31 mouse cellular contexts compared by ENCODE assay signal in the genomic region with DNA sequence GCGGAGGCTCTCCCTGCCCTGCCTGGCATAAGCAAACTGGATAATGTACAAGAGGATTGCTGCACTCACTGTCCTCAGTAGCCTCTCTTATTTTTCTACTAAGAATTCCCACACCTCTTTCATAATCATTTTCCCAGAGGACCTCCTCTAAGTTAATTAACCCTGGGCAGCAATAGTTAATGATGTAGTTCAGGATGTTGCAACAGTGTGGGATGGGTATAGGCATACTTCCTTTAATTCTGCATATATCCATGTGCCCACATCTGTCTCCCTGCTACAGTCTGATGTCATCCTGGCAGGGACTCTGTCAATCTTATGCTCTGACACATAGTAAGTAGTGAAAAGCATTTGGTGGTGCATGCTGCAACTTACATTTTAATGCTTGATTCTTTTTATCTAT. TPM values are rescaled to one million over a fixed set of nuclear protein-coding genes. Genes with fewer than 3 reads are reported as not detected.
"Had no signal": no experiment of that assay in that cellular context is flagged by ENCODE, and none has a peak within 500 bp of the region (broad histone marks: within the 10 kb centered on the region; RNA-seq: fewer than 3 reads in every experiment).

No protein-coding gene starts in this region.

- H3K4me3 ChIP-seq: layer of hippocampus, adult 2 months; limb, embryonic 10.5 days; limb, embryonic 13.5 days; liver, embryonic 12.5 days; liver, embryonic 15.5 days; megakaryocyte, embryonic 14.5 days; midbrain, embryonic 12.5 days; midbrain, embryonic 15.5 days; neural tube, embryonic 12.5 days; neural tube, embryonic 15.5 days had no signal

- H3K9me3 ChIP-seq: limb, embryonic 10.5 days; limb, embryonic 13.5 days; liver, embryonic 12.5 days; liver, embryonic 15.5 days; megakaryocyte, embryonic 14.5 days; midbrain, embryonic 12.5 days; midbrain, embryonic 15.5 days; neural tube, embryonic 12.5 days; neural tube, embryonic 15.5 days had no signal

- DNase-seq: kidney, adult 2 months; kidney, postnatal 25 days; layer of hippocampus, adult 9-11 months; liver; lung, adult 2 months; lung, postnatal 14 days; lung, postnatal 4 days; retina, postnatal 1 day; right cerebral cortex, postnatal 25 days; spleen, adult 18-20 months; thymus, adult 18-20 months; thymus, postnatal 36 days had no signal

- H3K27ac ChIP-seq: kidney, postnatal 0 days; layer of hippocampus, adult 2 months; limb, embryonic 10.5 days; limb, embryonic 13.5 days; liver, embryonic 12.5 days; liver, embryonic 15.5 days; midbrain, embryonic 12.5 days; midbrain, embryonic 15.5 days; neural tube, embryonic 12.5 days; neural tube, embryonic 15.5 days had no signal

- ATAC-seq: liver, embryonic 12.5 days; midbrain, embryonic 15.5 days had no signal

- H3K4me2 ChIP-seq: limb, embryonic 13.5 days; liver, embryonic 12.5 days; liver, embryonic 15.5 days; midbrain, embryonic 12.5 days; midbrain, embryonic 15.5 days; neural tube, embryonic 12.5 days; neural tube, embryonic 15.5 days had no signal

- H3K36me3 ChIP-seq: limb, embryonic 10.5 days; limb, embryonic 13.5 days; liver, embryonic 12.5 days; liver, embryonic 15.5 days; midbrain, embryonic 12.5 days; midbrain, embryonic 15.5 days; neural tube, embryonic 12.5 days; neural tube, embryonic 15.5 days had no signal

- H3K9ac ChIP-seq: limb, embryonic 13.5 days; liver, embryonic 12.5 days; liver, embryonic 15.5 days; midbrain, embryonic 12.5 days; midbrain, embryonic 15.5 days; neural tube, embryonic 12.5 days; neural tube, embryonic 15.5 days had no signal

- H3K27me3 ChIP-seq: limb, embryonic 13.5 days; liver, embryonic 12.5 days; liver, embryonic 15.5 days; megakaryocyte, embryonic 14.5 days; midbrain, embryonic 12.5 days; midbrain, embryonic 15.5 days; neural tube, embryonic 12.5 days; neural tube, embryonic 15.5 days had no signal

- H3K4me1 ChIP-seq: limb, embryonic 10.5 days; limb, embryonic 13.5 days; liver, embryonic 12.5 days; liver, embryonic 15.5 days; midbrain, embryonic 12.5 days; midbrain, embryonic 15.5 days; neural tube, embryonic 12.5 days; neural tube, embryonic 15.5 days had no signal

RNA-seq across cellular contexts. Expression of gene Dnase1l3, which starts 13.1 kb away (rescaled TPM):
- total RNA-seq: layer of hippocampus, adult 2 months; left cerebral cortex, adult 18-20 months; left cerebral cortex, postnatal 25 days had no signal
- polyA plus RNA-seq: limb, embryonic 10.5 days had no signal

RNA-seq across cellular contexts. Expression of gene Gm45521, which starts 24.1 kb away (rescaled TPM):
- total RNA-seq: layer of hippocampus, adult 2 months; layer of hippocampus, postnatal 25 days; left cerebral cortex, adult 18-20 months; left cerebral cortex, postnatal 25 days had no signal
- polyA plus RNA-seq: kidney, adult 2 months; kidney, embryonic 14.5 days; kidney, postnatal 0 days; large intestine, adult 2 months; limb, embryonic 10.5 days; limb, embryonic 13.5 days; liver, embryonic 12.5 days; liver, embryonic 15.5 days; lung, adult 2 months; lung, embryonic 16.5 days; midbrain, embryonic 12.5 days; neural tube, embryonic 12.5 days; neural tube, embryonic 15.5 days; stomach, embryonic 16.5 days; urinary bladder, adult 2 months had no signal
